Mouse (Mus musculus): ENCODE measurements around the gene Ppp1r1b.

Ppp1r1b gene

GRCm38 (mm10) chr11:98352272-98352990 lies 4.2 kb downstream of the Ppp1r1b start:
- DNase-seq: no peak

- peak; percentile 55 for DNase-seq
Observed at GRCm38 (mm10) chr11:98353651-98354211, 5.5 kb downstream of the Ppp1r1b start.

- DNase-seq: no peak
Observed at GRCm38 (mm10) chr11:98354445-98354844, 6.2 kb downstream of the Ppp1r1b start.

GRCm38 (mm10) chr11:98355732-98356299 lies 7.6 kb downstream of the Ppp1r1b start:
- peak; percentile 58 for DNase-seq

GRCm38 (mm10) chr11:98356625-98357394 lies 8.6 kb downstream of the Ppp1r1b start:
- no peak for DNase-seq

GRCm38 (mm10) chr11:98357396-98358160 lies 9.4 kb downstream of the Ppp1r1b start:
- DNase-seq: no peak

- peak; percentile 92 for DNase-seq
Observed at GRCm38 (mm10) chr11:98358161-98359083, 10.2 kb downstream of the Ppp1r1b start, which contains the start of gene Stard3. Gene Stard3 (plus strand): TSS chr11:98358368.

GRCm38 (mm10) chr11:98360866-98361521 lies 12.8 kb downstream of the Ppp1r1b start:
- no peak for DNase-seq

- no peak for DNase-seq
Observed at GRCm38 (mm10) chr11:98363817-98364216, 15.6 kb downstream of the Ppp1r1b start.

GRCm38 (mm10) chr11:98364410-98364809 lies 16.2 kb downstream of the Ppp1r1b start:
- no peak for DNase-seq

GRCm38 (mm10) chr11:98366290-98366689 lies 18.1 kb downstream of the Ppp1r1b start:
- DNase-seq: no peak

- no peak for DNase-seq
Observed at GRCm38 (mm10) chr11:98367171-98367862, 19.1 kb downstream of the Ppp1r1b start.

GRCm38 (mm10) chr11:98367863-98368186 lies 19.6 kb downstream of the Ppp1r1b start:
- no peak for DNase-seq

GRCm38 (mm10) chr11:98369337-98369736 lies 21.1 kb downstream of the Ppp1r1b start:
- no peak for DNase-seq

- DNase-seq: no peak
Observed at GRCm38 (mm10) chr11:98370588-98370987, 22.4 kb downstream of the Ppp1r1b start.

- no peak for DNase-seq
Observed at GRCm38 (mm10) chr11:98371556-98372240, 23.5 kb downstream of the Ppp1r1b start.

GRCm38 (mm10) chr11:98372406-98372805 lies 24.2 kb downstream of the Ppp1r1b start:
- peak; percentile 61 for DNase-seq

- DNase-seq: no peak
Observed at GRCm38 (mm10) chr11:98373244-98373643, 25.0 kb downstream of the Ppp1r1b start.

GRCm38 (mm10) chr11:98374266-98374665 lies 26.1 kb downstream of the Ppp1r1b start:
- DNase-seq: no peak

GRCm38 (mm10) chr11:98376756-98377155 lies 28.6 kb downstream of the Ppp1r1b start:
- DNase-seq: no peak
